Mouse (Mus musculus) retina, postnatal 7 days (tissue): ENCODE measurements around the gene Prkra.

Source experiments
- DNase-seq: peaks from one replicate; pipeline ENCODE4 v3.0.0-alpha.2; 2012; ENCODE audit warnings: low read depth, low spot score

The Prkra gene

DNA sequence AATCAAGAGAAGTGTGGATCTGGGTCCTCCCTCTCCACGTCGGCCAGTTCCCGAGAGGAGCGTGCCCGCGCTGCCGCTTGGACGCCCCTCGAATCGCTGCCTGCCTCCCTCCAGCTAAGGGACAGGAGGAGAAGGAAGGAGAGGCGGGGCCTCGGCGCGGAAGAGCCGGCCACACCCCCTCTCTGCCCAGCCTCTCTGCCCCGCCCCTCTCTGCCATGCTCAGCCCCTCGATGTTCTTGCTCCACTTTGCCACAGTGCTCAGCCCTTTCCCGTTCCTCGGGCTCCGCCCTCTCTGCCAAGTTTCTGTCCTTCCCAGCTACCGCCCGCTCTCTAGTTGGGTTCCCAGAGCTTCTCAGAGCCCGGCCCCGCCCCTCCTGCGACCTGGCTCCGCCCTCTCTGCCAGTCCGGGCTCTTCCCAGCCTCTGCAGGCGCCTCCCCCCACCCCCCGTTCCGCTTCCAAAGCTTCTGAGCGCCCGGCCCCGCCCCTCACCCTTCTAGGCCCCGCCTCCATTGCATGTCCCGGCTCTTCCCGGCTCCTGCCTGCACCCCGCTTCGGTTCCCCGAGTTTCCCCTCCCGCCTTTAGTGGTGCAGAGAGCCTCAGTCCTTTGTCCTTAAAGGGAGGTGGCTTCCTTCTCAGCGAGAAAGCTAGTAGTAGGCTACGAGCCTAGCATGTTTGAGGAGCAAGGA lies at the start of gene Prkra, which contains the start of gene Pjvk:
Gene Prkra, minus strand, starts transcription at position 133 of the 688 bp plus-strand sequence.
Gene Pjvk, plus strand, starts transcription at position 594 of the 688 bp plus-strand sequence.
- peak; percentile 97 for DNase-seq

DNA sequence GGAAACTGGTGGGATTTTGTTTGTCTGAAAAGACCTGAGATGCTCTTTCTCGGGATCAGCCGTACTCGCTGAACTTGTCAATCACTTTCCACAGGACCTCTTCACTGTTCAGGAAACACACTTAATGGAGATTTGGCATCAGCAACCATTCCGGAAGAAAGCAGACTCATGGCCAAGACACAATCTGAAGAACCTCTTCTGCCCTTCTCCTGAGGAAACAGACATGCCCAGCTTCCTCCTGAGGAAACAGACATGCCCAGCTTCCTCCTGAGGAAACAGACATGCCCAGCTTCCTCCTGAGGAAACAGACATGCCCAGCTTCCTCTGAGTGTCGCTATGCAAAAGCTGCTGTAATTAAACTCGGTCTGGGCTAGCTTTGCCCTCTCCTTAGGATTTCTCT lies 47.5 kb upstream of the Prkra start:
- no peak for DNase-seq

DNA sequence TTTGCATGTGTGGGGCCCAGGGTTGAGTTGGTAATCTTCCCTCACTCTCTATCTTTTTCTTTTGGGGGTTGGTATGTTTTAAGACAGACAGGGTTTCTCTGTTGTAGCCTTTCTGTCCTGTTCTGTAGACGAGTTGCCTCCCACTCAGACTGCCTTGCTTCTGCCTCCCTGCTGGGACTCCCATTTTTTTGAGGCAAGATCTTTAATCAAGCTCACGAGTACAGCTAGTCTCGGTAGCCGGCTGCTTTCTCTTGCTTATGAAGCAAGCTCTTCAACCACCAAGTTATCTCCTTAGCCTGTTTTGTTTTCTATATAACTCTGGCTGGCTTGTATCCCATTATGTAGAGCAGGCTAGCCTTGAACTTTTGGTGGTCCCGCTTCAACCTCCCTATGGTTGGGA lies 46.0 kb upstream of the Prkra start:
- DNase-seq, result no peak

DNA sequence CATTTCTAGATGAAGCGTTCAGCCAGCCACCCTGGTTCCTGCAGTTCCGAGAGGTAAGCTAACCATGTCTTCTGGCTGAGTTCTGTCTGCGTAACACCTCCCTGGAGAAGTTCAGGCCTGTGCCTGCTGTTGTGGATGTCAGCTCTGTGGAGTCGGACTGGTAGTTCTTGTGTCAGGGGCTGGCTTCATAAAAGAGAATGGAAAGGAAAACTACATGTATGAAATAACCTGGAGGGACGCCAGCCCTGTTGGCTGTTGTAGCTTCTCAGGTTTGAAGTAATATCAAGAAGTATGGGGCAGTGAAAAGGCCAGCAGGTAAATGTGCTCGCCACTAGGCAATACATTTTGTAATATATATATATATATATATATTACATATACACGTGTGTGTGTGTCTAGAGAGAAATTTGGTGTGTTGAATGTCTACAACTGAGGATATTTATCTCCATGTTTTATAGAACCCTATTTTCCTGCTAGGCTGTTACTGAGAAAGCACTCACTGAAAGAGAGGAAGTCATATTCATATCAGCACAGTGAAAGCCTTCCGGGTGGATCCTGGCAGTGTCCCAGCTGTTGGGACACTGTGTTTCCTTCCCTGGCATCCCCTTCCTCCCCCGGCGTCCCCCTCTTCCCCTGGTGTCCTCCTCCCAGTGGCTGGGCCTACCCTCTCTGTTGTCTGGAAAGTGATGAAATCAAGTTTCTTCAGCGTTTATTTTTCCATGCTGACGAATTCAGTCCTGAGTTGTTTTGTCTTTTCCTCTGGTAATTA lies 42.8 kb upstream of the Prkra start:
- no peak for DNase-seq

DNA sequence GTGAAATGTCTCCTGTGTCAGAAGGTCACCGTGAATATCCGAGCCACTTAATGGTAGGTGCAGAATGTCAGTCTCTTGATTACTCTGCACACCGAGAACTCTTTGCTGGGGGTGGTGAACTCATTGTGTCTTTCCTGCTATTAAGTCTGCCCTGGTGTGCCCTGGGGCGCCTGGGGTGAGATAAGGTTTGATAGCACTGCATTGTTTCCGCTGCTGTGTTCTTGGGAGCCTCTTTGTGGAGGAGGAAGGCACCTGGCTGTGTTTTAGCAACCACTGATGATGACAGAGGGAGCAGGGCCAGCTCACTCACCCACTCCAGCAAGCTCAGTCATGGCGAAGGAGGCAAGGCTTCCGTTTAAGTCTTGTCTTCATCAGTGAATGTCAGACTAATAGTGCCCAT lies 40.3 kb upstream of the Prkra start:
- no peak for DNase-seq

DNA sequence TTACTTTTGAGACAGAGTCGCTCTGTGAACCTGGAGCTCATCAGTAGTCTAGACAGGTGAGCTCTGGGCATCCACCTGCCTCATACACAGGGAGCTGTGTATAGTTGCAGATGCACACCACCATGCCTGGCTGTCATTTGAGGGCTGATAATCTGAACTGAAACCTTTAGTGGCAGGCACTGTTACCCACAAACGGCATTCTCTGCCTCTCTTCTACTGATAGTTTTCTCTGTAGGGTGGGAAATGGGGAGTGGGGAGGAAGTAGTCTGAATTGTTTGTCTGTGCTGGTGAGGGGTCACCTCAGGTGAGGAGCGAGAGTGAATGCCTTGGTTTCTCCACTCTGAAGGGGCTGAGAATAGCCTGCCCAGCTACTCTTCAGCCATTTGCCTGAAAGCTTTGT lies 39.8 kb upstream of the Prkra start:
- DNase-seq, result no peak

DNA sequence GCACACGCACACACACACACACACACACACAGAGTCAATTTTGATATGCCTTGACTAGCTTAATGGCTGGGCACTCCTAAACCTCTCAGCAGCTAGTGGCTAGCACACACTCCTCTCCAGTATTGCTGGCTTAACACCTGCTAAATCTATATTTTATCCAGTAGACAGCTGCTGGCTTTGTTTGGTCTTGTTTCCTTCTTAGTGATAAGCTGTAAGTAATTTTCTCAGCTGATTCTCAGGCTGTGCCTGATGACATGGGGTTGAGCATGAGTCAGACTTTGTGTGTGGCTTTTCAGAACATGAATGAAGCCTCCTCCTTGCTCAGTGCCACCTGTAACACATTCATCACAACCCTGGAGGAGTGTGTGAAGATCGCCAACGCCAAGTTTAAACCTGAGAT lies 39.2 kb upstream of the Prkra start:
- no peak for DNase-seq

DNA sequence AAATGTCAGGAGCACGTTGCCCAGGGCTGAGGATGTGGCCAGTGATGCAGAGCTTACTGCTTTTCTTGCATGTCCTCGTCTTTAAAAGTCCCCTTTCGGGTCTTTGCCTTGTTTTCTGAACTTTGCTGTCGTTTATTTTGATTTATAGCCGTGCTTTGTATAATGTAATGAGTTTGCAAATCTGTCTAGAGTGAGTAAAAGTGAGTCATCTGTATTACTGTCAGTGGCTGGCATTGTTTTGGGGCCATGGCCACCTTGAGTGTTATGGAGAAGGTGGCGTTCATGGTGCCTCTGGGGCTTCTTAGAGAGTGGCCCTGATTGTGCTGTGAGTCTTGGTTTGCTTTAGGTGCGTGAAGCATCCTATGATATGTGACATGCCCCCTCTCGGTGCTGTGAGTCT lies 34.5 kb upstream of the Prkra start:
- DNase-seq, result no peak

DNA sequence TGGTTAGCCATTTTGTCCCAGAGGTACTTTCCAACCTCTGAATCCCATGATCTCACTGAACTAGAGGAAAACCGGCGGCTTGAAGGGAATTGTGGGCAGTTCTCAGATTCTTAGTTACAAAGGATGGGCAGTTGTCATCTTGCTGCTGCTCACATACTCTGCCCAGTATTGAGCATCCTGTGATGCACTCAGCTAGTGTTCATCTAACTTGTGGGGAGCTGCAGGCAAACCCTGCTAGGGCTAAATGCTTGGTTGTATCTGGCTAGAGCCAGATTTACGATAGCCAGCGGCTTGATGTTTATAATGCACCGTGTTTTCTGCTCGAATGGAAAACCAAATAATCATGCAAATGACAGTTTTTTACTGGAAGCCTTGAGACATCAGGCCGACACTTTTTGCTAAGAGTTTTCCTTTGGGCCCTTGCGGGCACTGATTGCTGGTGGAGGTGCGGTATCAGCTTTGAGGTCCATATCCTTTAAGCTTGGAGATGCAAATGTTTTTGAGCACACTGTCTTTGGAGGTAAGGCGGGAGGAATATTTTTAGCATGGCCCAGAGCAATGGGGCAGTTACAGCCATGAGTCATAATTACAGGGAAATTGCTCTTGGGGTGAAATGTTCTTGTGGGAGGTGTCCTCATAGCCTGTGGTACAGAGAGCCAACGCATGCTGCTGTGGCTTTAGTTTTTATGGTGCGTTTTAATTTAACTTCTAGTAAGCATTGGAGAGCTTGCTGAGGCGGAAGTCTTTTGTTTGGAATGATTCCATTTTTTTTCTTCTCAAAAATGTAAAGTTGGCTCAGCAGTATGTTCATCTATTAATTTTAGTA lies 28.8 kb upstream of the Prkra start:
- DNase-seq, result no peak

DNA sequence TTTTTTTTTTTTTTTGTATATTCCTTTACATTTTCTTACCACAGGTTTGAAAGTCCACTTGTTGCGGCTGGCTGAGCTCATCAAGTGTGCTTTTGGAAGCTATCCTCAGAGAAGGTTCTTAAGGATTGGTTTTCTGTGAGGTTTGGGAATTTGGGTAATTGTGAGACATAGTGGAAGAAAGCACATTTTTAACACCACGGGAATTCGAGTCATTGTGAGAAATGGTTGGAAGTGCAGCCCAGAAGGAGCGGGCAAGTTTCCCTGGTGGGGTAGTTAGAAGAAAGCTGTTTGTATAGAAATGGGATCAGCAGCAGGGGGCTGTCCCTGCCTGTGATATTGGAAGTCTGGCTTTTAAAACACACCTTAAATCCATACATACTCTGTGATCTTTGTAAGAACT lies 28.1 kb upstream of the Prkra start:
- DNase-seq, result no peak

DNA sequence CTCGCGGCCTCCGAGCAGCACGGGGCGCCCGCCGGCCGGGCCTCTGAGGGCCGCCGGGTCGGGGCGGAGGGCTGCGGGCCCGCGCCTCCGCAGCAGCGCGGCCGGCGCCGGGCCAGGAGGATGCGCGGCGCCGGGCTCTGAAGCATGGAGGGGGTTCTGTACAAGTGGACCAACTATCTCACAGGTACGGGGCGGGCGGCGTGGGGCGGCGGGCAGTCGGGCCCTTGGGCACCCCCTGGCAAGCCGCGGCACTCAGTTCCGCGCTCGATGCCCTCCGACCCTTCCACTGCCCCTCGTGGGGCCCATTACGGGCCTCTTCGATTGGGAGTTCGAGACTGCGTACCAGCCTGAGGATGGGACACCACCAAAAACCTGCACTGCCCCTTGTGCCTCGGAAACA lies 27.6 kb upstream of the Prkra start:
- no peak for DNase-seq

DNA sequence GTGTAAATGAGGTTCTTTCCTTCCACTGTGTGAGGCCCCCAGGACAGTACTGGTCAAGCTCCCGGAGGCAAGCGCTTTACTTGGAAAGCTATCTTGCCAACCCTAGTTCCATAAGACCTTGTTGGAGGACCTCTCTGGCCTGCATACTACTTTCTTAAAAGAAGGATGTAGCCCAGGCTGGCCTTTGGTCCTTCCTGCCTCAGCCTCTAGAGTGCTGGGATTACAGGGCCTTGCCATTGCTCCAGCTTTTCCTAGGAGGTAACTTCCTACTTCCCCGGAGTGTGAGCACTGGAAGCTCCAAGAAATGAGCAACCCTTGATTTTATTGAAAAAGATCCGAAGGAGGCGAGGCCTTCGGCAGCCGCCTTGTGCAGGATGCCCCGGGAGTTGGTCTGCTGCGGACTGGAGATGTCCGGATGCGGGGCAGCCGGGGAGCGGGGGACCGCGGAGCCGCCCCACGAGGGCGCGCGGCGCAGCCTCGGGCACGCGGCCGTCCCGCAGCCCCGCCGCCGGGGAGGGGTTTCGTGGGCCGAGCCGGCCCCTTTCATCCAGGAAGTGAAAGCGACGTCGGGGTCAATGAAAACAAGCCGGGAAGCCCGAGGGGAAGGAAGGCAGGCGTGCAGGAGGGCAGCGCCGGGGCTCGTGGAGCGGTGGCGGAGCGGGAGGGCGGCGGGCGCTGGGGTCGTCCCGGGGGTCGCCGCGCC lies 27.1 kb upstream of the Prkra start, which contains the start of gene Plekha3:
Gene Plekha3, plus strand, starts transcription at position 557 of the 703 bp plus-strand sequence.
- DNase-seq, result peak; percentile 60

DNA sequence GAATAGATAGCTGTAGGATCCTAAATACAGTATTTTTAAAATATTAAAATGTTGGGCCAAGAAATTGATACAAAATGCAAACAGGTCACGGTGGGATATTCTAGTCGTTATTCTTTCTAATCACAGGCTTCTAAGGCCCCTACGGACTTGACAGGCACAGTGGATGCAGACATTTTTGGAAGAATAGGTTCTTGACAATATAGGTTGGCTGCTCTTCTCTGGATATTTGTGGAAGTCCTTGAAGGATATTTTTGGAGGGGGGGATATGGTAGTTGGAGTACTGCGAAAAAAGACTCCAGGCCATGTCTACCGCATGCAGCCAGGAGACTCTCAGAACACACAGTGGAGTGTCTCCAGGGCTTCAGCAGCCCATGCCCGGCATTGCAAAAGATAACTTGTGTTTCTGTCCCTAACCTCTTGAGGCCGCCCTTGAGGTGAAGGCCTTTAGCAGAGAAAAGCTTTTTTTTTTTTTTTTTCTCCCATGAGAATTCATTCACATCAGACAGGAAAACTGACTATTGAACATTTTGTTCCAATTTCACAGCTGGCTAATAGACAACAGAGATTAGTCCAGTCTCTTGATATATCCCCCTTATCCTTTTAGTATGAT lies 25.8 kb upstream of the Prkra start:
- no peak for DNase-seq

DNA sequence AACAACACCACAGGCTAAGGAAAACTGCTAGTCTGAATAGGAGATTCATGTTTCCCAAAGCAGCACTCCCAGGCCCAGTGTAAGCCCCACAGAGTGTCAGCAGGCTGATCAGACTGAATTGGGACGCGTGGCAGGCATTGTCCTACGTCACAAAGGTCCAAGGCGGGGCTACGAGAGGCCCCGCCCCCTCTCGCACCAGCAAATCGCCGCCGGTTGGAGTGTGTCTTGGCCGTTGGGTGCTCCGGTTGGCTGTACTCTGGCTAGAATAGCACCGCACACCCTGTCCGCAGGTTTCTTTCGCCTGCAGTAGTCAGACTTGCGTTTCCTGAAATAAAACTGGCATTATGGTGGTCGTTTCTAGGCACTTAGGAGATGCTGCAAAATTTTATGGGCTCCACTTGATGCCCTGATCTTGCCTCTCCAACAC lies 25.2 kb upstream of the Prkra start, which contains the start of gene Fkbp7:
Gene Fkbp7, minus strand, starts transcription at position 151 of the 427 bp plus-strand sequence.
- DNase-seq, result peak; percentile 77

DNA sequence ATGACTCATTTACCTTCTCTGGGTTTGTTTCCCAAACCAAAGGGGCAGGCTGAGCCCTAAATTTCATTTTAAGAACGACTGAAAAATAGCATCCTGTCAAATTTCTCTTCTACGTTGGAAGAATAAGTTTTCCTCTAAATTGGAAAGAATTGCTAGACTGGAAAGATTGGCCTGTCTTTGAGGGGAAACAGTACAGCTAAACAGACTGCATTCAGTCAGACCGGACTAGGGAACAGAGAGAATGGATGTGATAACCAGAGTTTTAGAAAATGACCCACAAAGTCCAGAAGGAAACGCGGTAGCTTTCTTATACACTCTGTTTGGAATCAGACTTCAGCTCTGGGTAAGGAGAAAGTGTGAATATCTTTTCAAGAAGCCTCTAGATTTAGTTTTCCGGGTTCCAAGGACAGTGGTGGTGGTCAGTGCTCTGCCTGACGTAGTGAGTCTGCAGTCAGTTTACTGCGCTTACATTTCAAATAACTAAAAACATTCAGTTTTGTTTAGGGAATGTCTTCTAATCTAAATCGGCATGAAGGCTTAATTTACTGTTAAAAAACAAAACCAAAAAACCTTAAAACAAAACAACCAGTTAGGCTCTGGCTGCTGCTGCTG lies 24.4 kb upstream of the Prkra start:
- no peak for DNase-seq

DNA sequence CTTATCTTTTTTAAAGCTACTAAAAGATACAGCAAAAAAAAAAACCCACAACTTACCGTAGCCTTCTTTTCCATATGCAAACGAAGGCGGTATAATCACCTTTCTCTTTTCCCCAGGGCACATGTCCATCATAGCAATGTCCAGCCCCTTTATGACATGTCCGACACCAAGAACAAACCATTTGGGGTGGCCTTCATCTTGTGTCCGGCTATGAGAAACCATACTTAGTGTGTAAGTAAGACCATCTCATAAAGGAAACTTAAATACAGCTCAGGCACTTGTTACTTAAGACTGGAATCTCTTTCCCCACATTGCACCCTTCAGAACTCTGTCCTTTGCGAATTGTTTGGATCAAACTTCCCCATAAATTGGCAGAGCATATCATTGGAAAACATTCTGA lies 23.8 kb upstream of the Prkra start:
- no peak for DNase-seq

DNA sequence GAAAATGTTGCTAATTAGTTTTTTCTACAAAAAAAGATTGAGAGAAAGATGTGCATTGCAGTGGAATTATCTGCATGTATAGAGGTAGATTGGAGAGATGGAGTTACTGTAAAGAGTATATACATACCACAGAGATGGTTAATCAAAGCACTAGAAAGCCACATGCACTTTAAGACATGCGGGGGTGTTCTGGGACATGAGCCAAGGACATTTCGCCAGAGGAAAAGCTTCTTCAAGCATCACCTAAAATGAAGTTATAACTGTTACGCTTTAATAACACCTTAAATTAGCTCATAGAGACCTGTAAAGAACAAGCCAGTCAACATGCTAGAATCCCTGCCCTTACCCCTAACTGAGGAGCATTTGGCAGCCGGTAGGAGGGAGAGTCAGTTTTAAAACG lies 19.4 kb upstream of the Prkra start:
- DNase-seq, result no peak

DNA sequence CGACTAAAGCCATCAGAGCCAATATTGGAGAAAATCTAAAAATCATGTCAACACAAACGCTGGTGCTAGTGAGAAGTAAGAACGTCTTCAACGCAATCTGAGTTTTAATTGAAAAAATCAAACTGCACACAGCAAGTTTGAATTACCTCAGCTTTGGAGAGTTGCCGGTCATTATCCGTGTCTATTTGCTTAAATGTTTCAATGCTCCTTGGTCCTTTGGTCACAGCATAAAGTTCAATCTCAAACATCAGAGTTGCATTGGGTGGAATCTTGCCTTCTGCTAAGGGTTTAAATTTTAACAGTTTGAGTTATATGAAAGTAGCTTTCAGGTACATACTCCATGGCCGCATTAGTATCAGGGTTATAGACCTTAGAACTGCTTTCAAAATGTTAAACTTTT lies 17.7 kb upstream of the Prkra start:
- no peak for DNase-seq

DNA sequence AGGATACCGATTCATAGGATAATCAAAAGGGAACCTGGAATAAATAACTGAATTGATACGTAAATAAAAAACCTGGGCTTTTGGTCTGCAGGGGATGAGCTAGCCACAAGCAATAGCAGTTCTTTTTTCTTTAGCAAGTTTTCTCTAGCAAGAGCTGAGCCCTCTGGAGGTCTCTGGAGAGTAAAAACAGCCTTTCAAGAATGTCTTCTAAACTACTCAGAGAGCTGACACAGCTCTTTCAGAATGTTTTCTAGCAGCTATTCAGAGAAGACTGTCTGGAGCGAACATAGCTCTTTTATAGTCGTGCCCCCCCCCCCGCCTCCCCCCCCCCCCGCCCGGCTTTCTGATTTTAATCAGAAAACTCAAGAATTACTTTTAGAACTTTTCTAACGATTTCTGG lies 11.6 kb upstream of the Prkra start:
- no peak for DNase-seq

DNA sequence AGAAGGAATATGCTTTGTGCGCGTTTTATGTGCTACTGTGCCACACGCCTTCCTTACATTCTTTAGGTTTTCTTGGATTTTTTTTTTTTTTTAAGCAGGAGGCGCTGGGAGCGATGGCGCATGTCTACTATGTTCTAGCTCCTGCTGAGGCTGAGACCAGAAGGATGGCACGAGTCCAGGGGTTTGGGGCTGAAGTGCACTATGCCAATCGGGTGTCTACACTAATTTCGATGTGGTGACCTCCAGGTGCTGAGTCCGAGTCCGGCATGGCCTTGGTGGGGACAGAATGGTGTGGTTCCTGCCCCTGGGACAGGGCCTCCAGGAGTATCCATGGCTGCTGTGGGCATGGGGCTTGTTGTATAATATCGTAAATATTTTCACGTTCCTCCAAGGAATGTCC lies 10.7 kb upstream of the Prkra start:
- DNase-seq, result no peak

DNA sequence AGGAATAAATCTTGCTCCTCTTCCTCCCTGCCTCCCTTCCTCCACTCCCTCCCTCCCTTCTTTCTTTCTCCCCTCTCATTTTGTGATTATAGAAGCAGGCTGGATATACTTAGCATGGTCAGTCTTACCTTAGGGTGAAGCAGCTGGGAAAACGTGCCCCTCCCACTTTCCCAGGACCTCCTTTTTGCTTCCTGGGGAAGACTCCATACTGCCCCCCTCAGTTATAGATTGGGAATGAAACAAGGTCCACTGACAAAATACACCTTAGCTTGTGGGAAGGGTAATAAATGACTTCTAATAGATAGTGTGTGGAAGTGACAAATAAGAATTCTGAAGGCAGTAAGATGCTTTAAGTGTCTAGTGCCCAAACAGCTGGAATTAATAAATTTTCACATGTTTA lies 8.2 kb upstream of the Prkra start:
- no peak for DNase-seq
